Mouse (Mus musculus) stomach, embryonic 14.5 days (tissue): ENCODE results near the gene Scyl1. TPM values are rescaled to one million over a fixed set of nuclear protein-coding genes. Genes with fewer than 3 reads are reported as not detected.
"Not testable (repeated sequence)": the region's sequence is repeated elsewhere in the genome, so short reads cannot be mapped to it uniquely, and the experiment has no call there.

Source experiments
- ATAC-seq: fragments of 200-750 bp; cut with Nextera tagmentation; 2 replicates; pipeline ENCODE4 v1.8.0; 2017; ENCODE audit warnings: low read depth, moderate TSS enrichment; ENCODE audit not compliant: insufficient number of reproducible peaks, insufficient read depth, low FRiP score
- H3K27ac ChIP-seq: fragments of 300-500 bp; sonication (generic); 2 replicates; pipeline ENCODE4 v1.5.1; 2014; ENCODE audit warnings: mild to moderate bottlenecking, low read length, moderate library complexity, mixed read lengths
- H3K27me3 ChIP-seq: fragments of 300-500 bp; sonication (generic); 2 replicates; pipeline ENCODE4 v1.6.1; 2014; ENCODE audit warnings: low read length, control low read depth, mixed read lengths; ENCODE audit not compliant: control insufficient read depth, insufficient read depth
- H3K36me3 ChIP-seq: fragments of 300-500 bp; sonication (generic); 2 replicates; pipeline ENCODE4 v1.6.1; 2014; ENCODE audit warnings: mild to moderate bottlenecking, control low read depth, low read length, moderate library complexity, mixed read lengths; ENCODE audit not compliant: control insufficient read depth, insufficient read depth
- H3K4me1 ChIP-seq: fragments of 300-500 bp; sonication (generic); 2 replicates; pipeline ENCODE4 v1.6.1; 2014; ENCODE audit warnings: low read length, control low read depth, mixed read lengths; ENCODE audit not compliant: control insufficient read depth, insufficient read depth
- H3K4me2 ChIP-seq: fragments of 300-500 bp; sonication (generic); replicated peaks from 2 replicates; pipeline ENCODE4 v1.6.1; 2014; ENCODE audit warnings: low read depth, low read length, control low read depth
- H3K4me3 ChIP-seq: fragments of 300-500 bp; sonication (generic); 2 replicates; pipeline ENCODE4 v1.5.1; 2014; ENCODE audit warnings: low read depth, low read length, control low read depth
- H3K9ac ChIP-seq: fragments of 300-500 bp; sonication (generic); replicated peaks from 2 replicates; pipeline ENCODE4 v1.6.1; 2014; ENCODE audit warnings: low read depth, mild to moderate bottlenecking, control low read depth, low read length, moderate library complexity, mixed read lengths
- H3K9me3 ChIP-seq: fragments of 300-500 bp; sonication (generic); 2 replicates; pipeline ENCODE4 v1.6.1; 2016; ENCODE audit warnings: low read depth, low read length, control low read depth; ENCODE audit not compliant: control insufficient read depth
- WGBS: fragments of 180-500 bp; shearing (Covaris S2); extraction: QIAGEN DNeasy Blood & Tissue Kit; methylation state at CpG from one replicate; pipeline ENCODE4 v1.1.7; 2014; 5-methylcytosine and 5-hydroxymethylcytosine counted together
- polyA plus RNA-seq: library from polyadenylated mRNA; unstranded; fragments of >200 nt; fragmentation: Nextera tagmentation; extraction: Ambion mirVana; gene quantifications from 2 replicates; pipeline ENCODE4 v1.2.1, GENCODE M21; 2014

Gene Scyl1
- polyA plus RNA-seq, 1 experiment from 2014 or later, result 67.6 TPM

DNA sequence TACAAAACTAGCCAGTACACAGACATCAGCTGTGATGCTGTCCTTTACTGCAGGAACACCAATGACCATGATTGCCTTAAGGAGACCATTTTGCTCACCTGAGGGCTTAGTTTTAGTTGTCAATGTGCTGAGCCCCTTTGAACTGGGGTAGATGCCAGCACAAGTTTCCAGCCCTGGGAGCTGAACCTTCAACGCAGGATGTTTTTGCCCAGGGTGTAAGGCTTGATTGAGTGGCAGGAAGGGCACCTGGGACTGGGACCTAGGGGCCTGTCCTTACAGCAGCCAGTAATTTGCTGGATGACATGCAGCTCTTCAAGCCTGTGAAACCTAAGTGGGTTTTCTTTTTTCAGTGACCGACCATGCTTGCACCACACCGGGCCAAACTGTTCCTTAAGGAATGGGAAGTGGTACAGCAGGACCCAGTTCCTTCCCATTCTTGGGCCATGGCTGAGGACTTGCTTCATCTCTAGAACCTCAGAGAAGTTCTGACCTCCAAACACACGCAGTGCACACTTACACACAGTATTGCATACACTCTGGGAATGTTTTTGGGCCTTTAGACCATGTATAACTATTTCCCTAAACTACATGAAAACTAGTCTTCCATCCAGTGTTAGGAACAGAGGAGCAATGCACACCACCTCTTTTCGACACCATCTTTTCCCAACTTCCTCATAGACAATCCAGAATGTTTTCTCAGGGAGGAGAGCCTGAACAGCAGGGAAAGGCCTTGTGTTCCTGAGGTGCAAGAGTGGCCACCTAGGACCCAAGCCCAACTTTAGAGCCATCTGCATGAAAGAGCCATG is 23.8 kb upstream of the Scyl1 start:
- Histone ChIP-seq H3K4me2 (no peak overlapping the region), H3K4me3 (no peak overlapping the region), H3K9me3 (no peaks in the 10 kb centered on the region), H3K9ac (no peak overlapping the region), H3K27ac (peak overlapping the region; percentile 44; the same call in 1 of the 2 replicates), H3K36me3 (peaks cover 49% of the 10 kb centered on the region), H3K4me1 (peaks cover 17% of the 10 kb centered on the region), H3K27me3 (no peaks in the 10 kb centered on the region)
- ATAC-seq, result peak; percentile 38; the same call in 1 of the 2 replicates
- 33% methylated on average over 5 of the region's 5 CpGs for WGBS

GRCm38 (mm10) chr19:5793917-5794770 is 22.9 kb upstream of the Scyl1 start:
- WGBS, result 27% methylated on average over 7 of the region's 7 CpGs
- peak overlapping the region; percentile 17; the same call in 1 of the 2 replicates for H3K27ac ChIP-seq
- H3K27me3 ChIP-seq, H3K4me2 ChIP-seq, H3K9me3 ChIP-seq, H3K4me3 ChIP-seq, H3K9ac ChIP-seq: not testable (repeated sequence)
- H3K4me1 ChIP-seq, result peaks cover 17% of the 10 kb centered on the region
- ATAC-seq, result peak; percentile 34; the same call in 1 of the 2 replicates
- H3K36me3 ChIP-seq, result peaks cover 43% of the 10 kb centered on the region

DNA sequence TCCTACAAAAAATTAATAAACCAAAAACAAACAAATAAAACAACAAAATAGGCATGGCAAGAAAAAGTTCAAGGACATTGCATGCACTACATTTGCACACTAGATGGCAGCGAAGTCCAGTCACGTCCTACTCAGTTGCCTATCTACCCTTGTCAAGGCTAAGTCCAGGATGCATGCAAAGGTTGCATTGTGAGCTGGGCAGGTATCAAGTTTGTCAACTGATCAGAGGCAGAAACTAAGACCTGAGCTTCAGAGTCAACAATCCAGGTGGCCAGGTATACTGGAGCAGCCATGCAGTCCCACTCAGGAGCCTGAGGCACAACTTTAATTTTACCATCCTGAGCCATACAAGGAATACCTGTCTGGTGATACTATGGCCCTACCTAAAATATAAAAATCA is 21.9 kb upstream of the Scyl1 start:
- H3K4me3 ChIP-seq, result no peak overlapping the region
- ATAC-seq, result peak; percentile 72
- no peak overlapping the region for H3K4me2 ChIP-seq
- no peaks in the 10 kb centered on the region for H3K27me3 ChIP-seq
- H3K27ac ChIP-seq, result no peak overlapping the region
- H3K9me3 ChIP-seq, result no peaks in the 10 kb centered on the region
- peaks cover 35% of the 10 kb centered on the region for H3K36me3 ChIP-seq
- H3K9ac ChIP-seq, result no peak overlapping the region
- 3% methylated on average over 2 of the region's 2 CpGs for WGBS
- peaks cover 17% of the 10 kb centered on the region for H3K4me1 ChIP-seq

DNA sequence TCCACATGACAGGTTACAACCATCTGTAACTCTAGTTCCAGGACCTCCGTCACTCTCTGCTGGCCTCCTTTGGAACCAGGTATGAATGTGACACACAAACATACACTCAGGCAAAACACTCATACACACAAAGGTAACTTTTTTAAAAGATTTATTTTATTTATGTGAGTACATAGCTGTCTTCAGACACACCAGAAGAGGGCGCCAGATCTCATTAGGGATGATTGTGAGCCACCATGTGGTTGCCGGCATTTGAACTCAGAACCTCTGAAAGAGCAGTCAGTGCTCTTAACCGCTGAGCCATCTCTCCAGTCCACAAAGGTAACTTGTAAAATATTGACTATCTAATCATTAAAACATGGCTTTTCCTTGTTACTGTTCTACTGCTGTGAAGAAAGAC is 20.1 kb upstream of the Scyl1 start:
- 75% methylated on average over 4 of the region's 4 CpGs for WGBS
- Histone ChIP-seq H3K9ac (no peak overlapping the region), H3K36me3 (peaks cover 17% of the 10 kb centered on the region), H3K9me3 (no peaks in the 10 kb centered on the region), H3K27ac (no peak overlapping the region), H3K27me3 (no peaks in the 10 kb centered on the region), H3K4me1 (peaks cover 6% of the 10 kb centered on the region), H3K4me3 (no peak overlapping the region), H3K4me2 (no peak overlapping the region)
- no peak for ATAC-seq

- Histone ChIP-seq H3K4me2 (no peak overlapping the region), H3K4me1 (no peaks in the 10 kb centered on the region), H3K27me3 (no peaks in the 10 kb centered on the region), H3K36me3 (no peaks in the 10 kb centered on the region), H3K9me3 (no peaks in the 10 kb centered on the region), H3K27ac (no peak overlapping the region), H3K9ac (no peak overlapping the region), H3K4me3 (no peak overlapping the region)
- WGBS, result 77% methylated on average over 5 of the region's 5 CpGs
- ATAC-seq, result no peak
Measured at GRCm38 (mm10) chr19:5789066-5789465, 17.8 kb upstream of the Scyl1 start.

DNA sequence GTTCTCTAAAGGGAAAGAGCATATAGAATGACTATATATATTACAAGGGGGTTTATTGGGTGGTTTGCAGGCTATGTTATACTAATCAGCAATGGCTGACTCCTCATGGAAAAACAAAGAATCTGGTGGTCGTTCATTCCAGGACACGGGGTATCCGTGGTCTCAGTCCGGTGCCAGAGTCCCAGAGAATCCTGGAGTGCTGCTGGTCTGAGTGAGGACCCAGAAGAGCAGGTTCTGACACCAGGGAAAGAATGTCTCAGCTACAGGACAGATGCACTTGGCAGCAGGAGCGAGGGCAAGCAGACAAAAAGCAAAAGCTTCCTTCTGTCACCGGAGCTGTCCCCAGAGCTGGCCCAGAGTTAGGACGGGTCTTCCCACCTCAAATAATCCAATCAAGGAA is 17.4 kb upstream of the Scyl1 start:
- H3K27ac ChIP-seq, result no peak overlapping the region
- H3K36me3 ChIP-seq, result no peaks in the 10 kb centered on the region
- 85% methylated on average over 7 of the region's 7 CpGs for WGBS
- no peak overlapping the region for H3K9ac ChIP-seq
- H3K27me3 ChIP-seq, result no peaks in the 10 kb centered on the region
- H3K4me3 ChIP-seq, result no peak overlapping the region
- H3K4me2 ChIP-seq, result no peak overlapping the region
- no peaks in the 10 kb centered on the region for H3K9me3 ChIP-seq
- ATAC-seq, result no peak
- no peaks in the 10 kb centered on the region for H3K4me1 ChIP-seq

DNA sequence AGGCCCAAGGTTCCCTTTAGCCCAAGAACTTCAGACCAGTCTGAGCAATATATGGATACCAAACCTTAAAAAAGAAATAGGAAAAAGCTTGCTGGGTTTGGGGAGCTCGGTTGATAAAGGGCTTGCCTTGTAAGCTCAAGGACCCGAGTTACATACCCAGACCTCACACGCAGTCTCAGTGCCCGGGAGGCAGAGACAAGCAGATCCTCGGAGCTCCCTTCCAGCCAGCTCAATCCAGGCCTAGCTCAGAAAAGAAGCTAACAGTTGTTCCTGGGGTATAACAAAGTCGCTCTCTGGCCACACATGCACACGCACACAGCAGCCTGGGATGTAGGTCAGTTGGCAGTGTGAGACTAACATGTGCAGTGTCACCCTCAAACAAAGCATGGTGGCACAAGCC is 16.7 kb upstream of the Scyl1 start:
- no peak overlapping the region for H3K4me3 ChIP-seq
- WGBS, result 83% methylated on average over 7 of the region's 7 CpGs
- no peaks in the 10 kb centered on the region for H3K36me3 ChIP-seq
- H3K27ac ChIP-seq, result no peak overlapping the region
- H3K9me3 ChIP-seq, result no peaks in the 10 kb centered on the region
- no peak overlapping the region for H3K9ac ChIP-seq
- no peak overlapping the region for H3K4me2 ChIP-seq
- H3K27me3 ChIP-seq, result no peaks in the 10 kb centered on the region
- ATAC-seq, result no peak
- H3K4me1 ChIP-seq, result no peaks in the 10 kb centered on the region

- H3K9ac ChIP-seq, result no peak overlapping the region
- H3K27ac ChIP-seq, result no peak overlapping the region
- 4% methylated on average over 8 of the region's 8 CpGs for WGBS
Measured at GRCm38 (mm10) chr19:5787128-5787635, 16.0 kb upstream of the Scyl1 start.

More at GRCm38 (mm10) chr19:5787128-5787635, 16.0 kb upstream of the Scyl1 start:
- H3K9me3 ChIP-seq, result no peaks in the 10 kb centered on the region
- no peaks in the 10 kb centered on the region for H3K27me3 ChIP-seq
- H3K4me2 ChIP-seq, result no peak overlapping the region
- ATAC-seq, result peak; percentile 64; the same call in 1 of the 2 replicates
- no peak overlapping the region for H3K4me3 ChIP-seq
- no peaks in the 10 kb centered on the region for H3K36me3 ChIP-seq
- H3K4me1 ChIP-seq, result no peaks in the 10 kb centered on the region
